Mouse (Mus musculus) spleen, adult 2 months (tissue): ENCODE measurements at regions not wholly inside any gene's neighbourhood (a gene's known extent, or its start where the extent isn't known, plus 50 kb on each side); places are given as distances from the start of the nearest gene placed in this dataset.

Source experiments
- DNase-seq, 2 experiments: peaks; one replicate each; pipeline versions ENCODE4 v3.0.0 to v3.0.0-alpha.2; 2012 to 2021; ENCODE audit warnings: low spot score in 2 of 2, low read depth in 1 of 2
- H3K27ac ChIP-seq: fragments of 200-500 bp; 2 replicates; pipeline ENCODE4 v1.5.1; 2012; ENCODE audit warnings: low read length, inconsistent platforms; ENCODE audit not compliant: insufficient read depth
- H3K27me3 ChIP-seq: fragments of 200-500 bp; 2 replicates; pipeline ENCODE4 v1.6.1; 2012; ENCODE audit warnings: mild to moderate bottlenecking, moderate library complexity, low read length, inconsistent platforms; ENCODE audit not compliant: control insufficient read depth, insufficient read depth
- H3K36me3 ChIP-seq: fragments of 200-500 bp; 2 replicates; pipeline ENCODE4 v1.6.1; 2012; ENCODE audit warnings: mild to moderate bottlenecking, low read length, inconsistent platforms; ENCODE audit not compliant: control insufficient read depth, insufficient read depth
- H3K4me1 ChIP-seq: fragments of 200-500 bp; 2 replicates; pipeline ENCODE4 v1.6.1; 2011; ENCODE audit warnings: inconsistent platforms; ENCODE audit not compliant: control insufficient read depth, insufficient read depth, insufficient read length
- H3K4me3 ChIP-seq: fragments of 200-500 bp; 2 replicates; pipeline ENCODE4 v1.5.1; 2011; ENCODE audit warnings: mild to moderate bottlenecking, inconsistent platforms; ENCODE audit not compliant: insufficient read depth, insufficient read length; ENCODE audit errors: extremely low read depth
- CTCF ChIP-seq: fragments of 200-500 bp; IDR thresholded peaks from 2 replicates; pipeline ENCODE4 v1.5.1; 2011; ENCODE audit warnings: mild to moderate bottlenecking, inconsistent platforms; ENCODE audit not compliant: insufficient read depth, insufficient read length, insufficient replicate concordance; ENCODE audit errors: extremely low read depth
- POLR2A ChIP-seq: fragments of 200-500 bp; IDR thresholded peaks from 2 replicates; pipeline ENCODE4 v1.6.1; 2011; ENCODE audit warnings: low read depth, low read length, inconsistent platforms
- WGBS: fragments of 180-500 bp; shearing (Covaris S2); methylation state at CpG from one replicate; pipeline ENCODE4 v1.1.7; 2018; 5-methylcytosine and 5-hydroxymethylcytosine counted together

- TF ChIP-seq CTCF (peak; percentile 75), POLR2A (no peak)
- 51% methylated on average over 11 of the region's 11 CpGs for WGBS
- no peaks in the 10 kb centered on the region for H3K4me1 ChIP-seq
- no peak overlapping the region for H3K27ac ChIP-seq
- H3K36me3 ChIP-seq: no peaks in the 10 kb centered on the region
- H3K27me3 ChIP-seq: no peaks in the 10 kb centered on the region
- DNase-seq: peak in 1 of 2 experiments; percentile 40
- H3K4me3 ChIP-seq: no peak overlapping the region
These were observed 312.9 kb upstream of the Ubash3b start for GRCm38 (mm10) chr9:41474244-41474944.

GRCm38 (mm10) chr9:41473506-41473905, 312.0 kb upstream of the Ubash3b start:
- 72% methylated on average over 5 of the region's 5 CpGs for WGBS
- TF ChIP-seq POLR2A (no peak), CTCF (no peak)
- Histone ChIP-seq H3K27ac (no peak overlapping the region), H3K36me3 (no peaks in the 10 kb centered on the region), H3K4me3 (no peak overlapping the region), H3K27me3 (no peaks in the 10 kb centered on the region), H3K4me1 (no peaks in the 10 kb centered on the region)
- DNase-seq: no peak

- Histone ChIP-seq H3K27ac (no peak overlapping the region), H3K36me3 (no peaks in the 10 kb centered on the region), H3K4me3 (no peak overlapping the region), H3K27me3 (no peaks in the 10 kb centered on the region), H3K4me1 (no peaks in the 10 kb centered on the region)
- 87% methylated on average over 3 of the region's 3 CpGs for WGBS
- DNase-seq: no peak
- no peak for TF ChIP-seq CTCF
- TF ChIP-seq POLR2A: no peak
These were observed 309.8 kb upstream of the Ubash3b start for GRCm38 (mm10) chr9:41471345-41471744.

GRCm38 (mm10) chr9:41470010-41470409, 308.5 kb upstream of the Ubash3b start:
- 75% methylated on average over 6 of the region's 6 CpGs for WGBS
- Histone ChIP-seq H3K36me3 (no peaks in the 10 kb centered on the region), H3K4me1 (no peaks in the 10 kb centered on the region), H3K4me3 (no peak overlapping the region), H3K27me3 (no peaks in the 10 kb centered on the region), H3K27ac (no peak overlapping the region)
- TF ChIP-seq POLR2A (no peak), CTCF (no peak)
- no peak for DNase-seq

- TF ChIP-seq POLR2A: no peak
- TF ChIP-seq CTCF: no peak
- no peak for DNase-seq
- Histone ChIP-seq H3K27ac (no peak overlapping the region), H3K4me1 (no peaks in the 10 kb centered on the region), H3K4me3 (no peak overlapping the region), H3K36me3 (no peaks in the 10 kb centered on the region), H3K27me3 (no peaks in the 10 kb centered on the region)
- 87% methylated on average over 5 of the region's 5 CpGs for WGBS
These were observed 307.9 kb upstream of the Ubash3b start for GRCm38 (mm10) chr9:41469414-41469813.

- DNase-seq: no peak
- Histone ChIP-seq H3K27ac (no peak overlapping the region), H3K4me1 (no peaks in the 10 kb centered on the region), H3K4me3 (no peak overlapping the region), H3K36me3 (no peaks in the 10 kb centered on the region), H3K27me3 (no peaks in the 10 kb centered on the region)
- 85% methylated on average over 8 of the region's 8 CpGs for WGBS
- TF ChIP-seq POLR2A (no peak), CTCF (no peak)
These were observed 302.7 kb upstream of the Ubash3b start for GRCm38 (mm10) chr9:41464057-41464685.

GRCm38 (mm10) chr9:41461742-41462141, 300.2 kb upstream of the Ubash3b start:
- Histone ChIP-seq H3K4me1 (no peaks in the 10 kb centered on the region), H3K27me3 (no peaks in the 10 kb centered on the region), H3K4me3 (no peak overlapping the region), H3K27ac (no peak overlapping the region), H3K36me3 (no peaks in the 10 kb centered on the region)
- peak; percentile 18 to 61 for DNase-seq
- WGBS: 20% methylated on average over 11 of the region's 11 CpGs
- TF ChIP-seq CTCF: peak; percentile 70; the same call in 1 of the 2 replicates
- TF ChIP-seq POLR2A: no peak
